Mouse (Mus musculus) bone marrow macrophage, adult 2 months (primary cell): Measurements from ENCODE around the gene Ubb.

ENCODE experiments used
- CTCF ChIP-seq: IDR thresholded peaks from 2 replicates; pipeline ENCODE4 v1.5.1; 2012; ENCODE audit warnings: low read depth, mild to moderate bottlenecking, low read length, moderate library complexity
- POLR2A ChIP-seq: IDR thresholded peaks from 2 replicates; pipeline ENCODE4 v1.6.1; 2012; ENCODE audit warnings: mild to moderate bottlenecking, low read depth, low read length, borderline replicate concordance

DNA sequence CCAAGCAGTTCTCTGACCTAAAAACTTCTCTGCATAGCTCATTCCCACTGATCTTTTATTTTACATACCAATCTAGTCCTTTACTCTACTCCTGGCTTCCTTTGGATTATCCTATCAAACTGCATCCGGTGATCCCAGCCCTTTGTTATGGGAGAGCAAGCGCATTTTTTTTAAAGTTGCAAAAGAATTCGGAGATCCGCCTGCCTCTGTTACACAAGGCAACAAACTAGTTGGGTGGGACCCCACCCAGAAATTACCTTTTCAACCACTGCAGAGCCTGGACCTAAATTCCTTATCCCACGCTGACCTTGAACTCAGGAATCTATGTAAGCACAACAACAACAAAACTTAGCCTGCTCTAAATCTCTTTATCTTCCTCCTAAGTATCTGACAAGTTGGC lies 40.0 kb upstream of the Ubb start:
- TF ChIP-seq POLR2A (no peak), CTCF (no peak)
